Comparison of ENCODE assay signal across 29 mouse cellular contexts in the genomic region with DNA sequence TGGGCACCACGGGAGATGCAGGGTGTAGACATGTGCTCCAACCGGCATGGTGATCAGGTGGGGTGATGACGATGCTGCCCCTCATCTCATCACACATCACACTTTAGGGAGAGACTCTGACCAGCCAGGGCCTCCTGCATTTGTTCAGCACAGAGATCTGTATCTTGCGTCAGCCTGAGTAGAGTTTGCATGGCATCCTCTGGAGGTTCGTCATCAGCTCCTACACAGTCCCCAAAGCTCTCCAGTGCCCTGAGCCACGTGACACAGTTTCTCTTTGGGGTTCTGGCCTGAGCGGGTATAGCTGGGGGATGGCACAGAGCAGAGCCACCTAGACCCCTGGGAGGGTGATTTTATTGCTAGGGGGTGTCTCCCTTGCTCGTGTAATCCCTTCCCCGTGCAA.
DNase-seq lines count a peak whose midpoint lies in the region; ATAC-seq and TF ChIP-seq lines count a peak whose summit lies in the region.
"Had no signal": no experiment of that assay in that cellular context is flagged by ENCODE, and none has a peak within 500 bp of the region (broad histone marks: within the 10 kb centered on the region; RNA-seq: fewer than 3 reads in every experiment).

No protein-coding gene starts in this region.

- H3K9me3 ChIP-seq in embryonic facial prominence, embryonic 14.5 days (ENCODE audit: control insufficient read depth, low read length), result no peaks in the 10 kb centered on the region
- H3K9me3 ChIP-seq in embryonic facial prominence, embryonic 10.5 days, result no peaks in the 10 kb centered on the region
- no peaks in the 10 kb centered on the region for H3K9me3 ChIP-seq in midbrain, embryonic 10.5 days (replicated peaks)
- no peaks in the 10 kb centered on the region for H3K9me3 ChIP-seq in midbrain, postnatal 0 days (ENCODE audit: low read length)
- H3K9me3 ChIP-seq: embryonic facial prominence, embryonic 13.5 days; forebrain, embryonic 13.5 days; G1E; kidney, embryonic 15.5 days; limb, embryonic 10.5 days; liver, embryonic 15.5 days; lung, embryonic 15.5 days; megakaryocyte, embryonic 14.5 days; stomach, embryonic 15.5 days had no signal

- no peak overlapping the region for H3K9ac ChIP-seq in embryonic facial prominence, embryonic 14.5 days (ENCODE audit: low read depth, low read length)
- H3K9ac ChIP-seq in midbrain, postnatal 0 days (replicated peaks; ENCODE audit: low read length, poor library complexity, severe bottlenecking), result no peak overlapping the region
- H3K9ac ChIP-seq: embryonic facial prominence, embryonic 13.5 days; forebrain, embryonic 13.5 days; kidney, embryonic 15.5 days; liver, embryonic 15.5 days; lung, embryonic 15.5 days; stomach, embryonic 15.5 days had no signal

- no peak overlapping the region for H3K4me3 ChIP-seq in embryonic facial prominence, embryonic 14.5 days (ENCODE audit: low read depth, low read length)
- no peak overlapping the region for H3K4me3 ChIP-seq in embryonic facial prominence, embryonic 10.5 days
- H3K4me3 ChIP-seq in midbrain, embryonic 10.5 days, result no peak overlapping the region
- no peak overlapping the region for H3K4me3 ChIP-seq in midbrain, postnatal 0 days (ENCODE audit: low read depth, low read length)
- H3K4me3 ChIP-seq: embryonic facial prominence, embryonic 13.5 days; forebrain, embryonic 13.5 days; kidney, embryonic 15.5 days; limb, embryonic 10.5 days; liver, embryonic 15.5 days; lung, embryonic 15.5 days; megakaryocyte, embryonic 14.5 days; stomach, embryonic 15.5 days had no signal

- DNase-seq in embryonic facial prominence, embryonic 14.5 days (ENCODE audit: low spot score), result no peak
- DNase-seq in embryonic facial prominence, embryonic 10.5 days (ENCODE audit: low spot score), result no peak
- no peak for DNase-seq in midbrain, embryonic 10.5 days (ENCODE audit: low spot score)
- no peak for DNase-seq in midbrain, postnatal 0 days (ENCODE audit: low spot score)
- no peak for DNase-seq in heart, adult 9 months (ENCODE audit: low spot score in 2 of 2)
- DNase-seq: adrenal gland, adult 8-10 months; cerebellum, adult 18-20 months; cerebellum, postnatal 14 days; gastrocnemius, postnatal 10 days; heart, adult 11 months; kidney, adult 11 months; kidney, postnatal 36 days; layer of hippocampus, adult 9-11 months; liver; lung, postnatal 36 days; thymus, postnatal 36 days had no signal

- 0 out of 2 replicates have a peak, but pooled peaks have one; percentile 20 for ATAC-seq in embryonic facial prominence, embryonic 14.5 days (ENCODE audit: low read depth)
- no peak for ATAC-seq in midbrain, postnatal 0 days (ENCODE audit: low FRiP score)
- ATAC-seq in CD4-positive, CD25-positive, alpha-beta regulatory T cell, adult 4 months, result peak; percentile 15
- ATAC-seq in inflammation-experienced regulatory T-cells, adult 6 months, result peak; percentile 37
- ATAC-seq: forebrain, embryonic 13.5 days; hindbrain, embryonic 16.5 days; Patski had no signal

- no peaks in the 10 kb centered on the region for H3K27me3 ChIP-seq in embryonic facial prominence, embryonic 14.5 days (replicated peaks; ENCODE audit: control insufficient read depth, insufficient read depth, low read length)
- no peaks in the 10 kb centered on the region for H3K27me3 ChIP-seq in embryonic facial prominence, embryonic 10.5 days (replicated peaks; ENCODE audit: low read depth, poor library complexity, severe bottlenecking)
- no peaks in the 10 kb centered on the region for H3K27me3 ChIP-seq in midbrain, embryonic 10.5 days (ENCODE audit: low read depth, poor library complexity, severe bottlenecking)
- H3K27me3 ChIP-seq in midbrain, postnatal 0 days (ENCODE audit: insufficient read depth, low read length), result no peaks in the 10 kb centered on the region
- H3K27me3 ChIP-seq: embryonic facial prominence, embryonic 13.5 days; forebrain, embryonic 13.5 days; kidney, embryonic 15.5 days; liver, embryonic 15.5 days; lung, embryonic 15.5 days; Patski; stomach, embryonic 15.5 days had no signal

- WGBS in embryonic facial prominence, embryonic 14.5 days, result 82% methylated on average over 8 of the region's 9 CpGs
- 82% methylated on average over 9 of the region's 9 CpGs for WGBS in embryonic facial prominence, embryonic 10.5 days
- 89% methylated on average over 9 of the region's 9 CpGs for WGBS in midbrain, embryonic 10.5 days
- WGBS in midbrain, postnatal 0 days, result 82% methylated on average over 9 of the region's 9 CpGs

- H3K36me3 ChIP-seq in embryonic facial prominence, embryonic 14.5 days (ENCODE audit: control insufficient read depth, insufficient read depth, low read length), result no peaks in the 10 kb centered on the region
- H3K36me3 ChIP-seq in embryonic facial prominence, embryonic 10.5 days (replicated peaks), result peaks cover 14% of the 10 kb centered on the region
- peaks cover 23% of the 10 kb centered on the region for H3K36me3 ChIP-seq in midbrain, embryonic 10.5 days
- H3K36me3 ChIP-seq in midbrain, postnatal 0 days (ENCODE audit: insufficient read depth, low read length), result no peaks in the 10 kb centered on the region
- H3K36me3 ChIP-seq: G1E; kidney, embryonic 15.5 days; liver, embryonic 15.5 days; lung, embryonic 15.5 days; stomach, embryonic 15.5 days had no signal

- TF ChIP-seq CTCF in midbrain, postnatal 0 days (IDR thresholded peaks at IDR 0.05), result no peak

- H3K4me2 ChIP-seq in embryonic facial prominence, embryonic 14.5 days (ENCODE audit: low read depth, low read length), result no peak overlapping the region
- H3K4me2 ChIP-seq in midbrain, postnatal 0 days (ENCODE audit: low read depth, low read length, poor library complexity, severe bottlenecking), result no peak overlapping the region
- H3K4me2 ChIP-seq: embryonic facial prominence, embryonic 13.5 days; forebrain, embryonic 13.5 days; kidney, embryonic 15.5 days; liver, embryonic 15.5 days; lung, embryonic 15.5 days; stomach, embryonic 15.5 days had no signal

- no peak overlapping the region for H3K27ac ChIP-seq in embryonic facial prominence, embryonic 14.5 days (replicated peaks; ENCODE audit: low read depth, low read length)
- no peak overlapping the region for H3K27ac ChIP-seq in embryonic facial prominence, embryonic 10.5 days (replicated peaks)
- 0 out of 2 replicates have a peak overlapping the region, but pooled peaks have one; percentile 3 for H3K27ac ChIP-seq in midbrain, embryonic 10.5 days (replicated peaks)
- H3K27ac ChIP-seq in midbrain, postnatal 0 days (ENCODE audit: low read depth, low read length), result no peak overlapping the region
- H3K27ac ChIP-seq: embryonic facial prominence, embryonic 13.5 days; forebrain, embryonic 13.5 days; kidney, embryonic 15.5 days; limb, embryonic 10.5 days; liver, embryonic 15.5 days; lung, embryonic 15.5 days; stomach, embryonic 15.5 days had no signal

- H3K4me1 ChIP-seq in embryonic facial prominence, embryonic 14.5 days (ENCODE audit: control insufficient read depth, insufficient read depth, low read length), result peaks cover 5% of the 10 kb centered on the region
- peaks cover 42% of the 10 kb centered on the region for H3K4me1 ChIP-seq in embryonic facial prominence, embryonic 10.5 days
- H3K4me1 ChIP-seq in midbrain, embryonic 10.5 days, result peaks cover 39% of the 10 kb centered on the region
- peaks cover 3% of the 10 kb centered on the region; the same call in 1 of the 2 replicates for H3K4me1 ChIP-seq in midbrain, postnatal 0 days (ENCODE audit: insufficient read depth, low read length)
- H3K4me1 ChIP-seq: stomach, embryonic 15.5 days had no signal
